Mouse (Mus musculus): ENCODE data around the gene Gstt1. TPM values are rescaled to one million over a fixed set of nuclear protein-coding genes. Genes with fewer than 3 reads are reported as not detected.
A peak's percentile ranks its signal among the peaks of the same experiment; 100 is the strongest.

Gene Gstt1
- polyA plus RNA-seq, 1 experiment from 2014 or later, result 36.4 TPM

GRCm38 (mm10) chr10:75832272-75832895, 34.0 kb upstream of the Gstt1 start:
- H3K4me2 ChIP-seq (replicated peaks; ENCODE audit: low read depth, low read length), result no peak overlapping the region
- H3K36me3 ChIP-seq (ENCODE audit: insufficient read depth, low read length), result no peaks in the 10 kb centered on the region
- H3K4me3 ChIP-seq (ENCODE audit: low read depth, low read length), result no peak overlapping the region
- no peak overlapping the region for H3K9ac ChIP-seq (replicated peaks; ENCODE audit: low read depth)
- H3K27ac ChIP-seq (ENCODE audit: low read length), result no peak overlapping the region
- TF ChIP-seq CTCF (IDR thresholded peaks at IDR 0.05) (peak; percentile 92), EP300 (IDR thresholded peaks at IDR 0.05) (no peak)
- H3K27me3 ChIP-seq (replicated peaks; ENCODE audit: insufficient read depth, low read length), result no peaks in the 10 kb centered on the region
- DNase-seq (ENCODE audit: low spot score), result peak; percentile 90
- no peaks in the 10 kb centered on the region for H3K9me3 ChIP-seq (ENCODE audit: low read length)
- WGBS, result 61% methylated on average over 13 of the region's 13 CpGs
- ATAC-seq, result no peak
- H3K4me1 ChIP-seq (ENCODE audit: insufficient read depth, low read depth, low read length), result 0 out of 2 replicates have a peak, but pooled peaks cover 5% of the 10 kb centered on the region

- WGBS, result 77% methylated on average over 2 of the region's 2 CpGs
- Histone ChIP-seq H3K4me1 (ENCODE audit: insufficient read depth, low read depth, low read length) (no peaks in the 10 kb centered on the region), H3K36me3 (ENCODE audit: insufficient read depth, low read length) (no peaks in the 10 kb centered on the region), H3K9ac (replicated peaks; ENCODE audit: low read depth) (no peak overlapping the region), H3K27me3 (replicated peaks; ENCODE audit: insufficient read depth, low read length) (no peaks in the 10 kb centered on the region), H3K4me3 (ENCODE audit: low read depth, low read length) (no peak overlapping the region), H3K9me3 (ENCODE audit: low read length) (no peaks in the 10 kb centered on the region), H3K4me2 (replicated peaks; ENCODE audit: low read depth, low read length) (no peak overlapping the region), H3K27ac (ENCODE audit: low read length) (no peak overlapping the region)
- no peak for DNase-seq (ENCODE audit: low spot score)
- no peak for TF ChIP-seq EP300 (IDR thresholded peaks at IDR 0.05)
- TF ChIP-seq CTCF (IDR thresholded peaks at IDR 0.05), result no peak
- ATAC-seq, result no peak
These were observed 31.9 kb upstream of the Gstt1 start for GRCm38 (mm10) chr10:75830275-75830670.

GRCm38 (mm10) chr10:75829529-75830274, 31.3 kb upstream of the Gstt1 start:
- Histone ChIP-seq H3K36me3 (ENCODE audit: insufficient read depth, low read length) (no peaks in the 10 kb centered on the region), H3K9ac (replicated peaks; ENCODE audit: low read depth) (no peak overlapping the region), H3K4me2 (replicated peaks; ENCODE audit: low read depth, low read length) (no peak overlapping the region), H3K27me3 (replicated peaks; ENCODE audit: insufficient read depth, low read length) (no peaks in the 10 kb centered on the region), H3K9me3 (ENCODE audit: low read length) (no peaks in the 10 kb centered on the region), H3K4me3 (ENCODE audit: low read depth, low read length) (no peak overlapping the region), H3K27ac (ENCODE audit: low read length) (no peak overlapping the region), H3K4me1 (ENCODE audit: insufficient read depth, low read depth, low read length) (no peaks in the 10 kb centered on the region)
- TF ChIP-seq EP300 (IDR thresholded peaks at IDR 0.05), result no peak
- TF ChIP-seq CTCF (IDR thresholded peaks at IDR 0.05), result no peak
- no peak for DNase-seq (ENCODE audit: low spot score)
- ATAC-seq, result no peak
- 66% methylated on average over 2 of the region's 2 CpGs for WGBS

GRCm38 (mm10) chr10:75828500-75828931, 30.1 kb upstream of the Gstt1 start:
- no peak for ATAC-seq
- no peaks in the 10 kb centered on the region for H3K9me3 ChIP-seq (ENCODE audit: low read length)
- no peak overlapping the region for H3K27ac ChIP-seq (ENCODE audit: low read length)
- H3K4me1 ChIP-seq (ENCODE audit: insufficient read depth, low read depth, low read length), result no peaks in the 10 kb centered on the region
- DNase-seq (ENCODE audit: low spot score), result peak; percentile 21
- no peak overlapping the region for H3K4me3 ChIP-seq (ENCODE audit: low read depth, low read length)
- H3K4me2 ChIP-seq (replicated peaks; ENCODE audit: low read depth, low read length), result no peak overlapping the region
- TF ChIP-seq CTCF (IDR thresholded peaks at IDR 0.05) (no peak), EP300 (IDR thresholded peaks at IDR 0.05) (no peak)
- H3K36me3 ChIP-seq (ENCODE audit: insufficient read depth, low read length), result no peaks in the 10 kb centered on the region
- H3K27me3 ChIP-seq (replicated peaks; ENCODE audit: insufficient read depth, low read length), result no peaks in the 10 kb centered on the region
- H3K9ac ChIP-seq (replicated peaks; ENCODE audit: low read depth), result no peak overlapping the region

GRCm38 (mm10) chr10:75827668-75828360, 29.4 kb upstream of the Gstt1 start:
- H3K36me3 ChIP-seq (ENCODE audit: insufficient read depth, low read length), result no peaks in the 10 kb centered on the region
- no peak overlapping the region for H3K9ac ChIP-seq (replicated peaks; ENCODE audit: low read depth)
- ATAC-seq (peak; percentile 37; the same call in 1 of the 2 replicates), DNase-seq (ENCODE audit: low spot score) (peak; percentile 61)
- TF ChIP-seq CTCF (IDR thresholded peaks at IDR 0.05), result no peak
- TF ChIP-seq EP300 (IDR thresholded peaks at IDR 0.05), result no peak
- WGBS, result 81% methylated on average over 4 of the region's 4 CpGs
- no peaks in the 10 kb centered on the region for H3K4me1 ChIP-seq (ENCODE audit: insufficient read depth, low read depth, low read length)
- no peak overlapping the region for H3K4me3 ChIP-seq (ENCODE audit: low read depth, low read length)
- H3K4me2 ChIP-seq (replicated peaks; ENCODE audit: low read depth, low read length), result no peak overlapping the region
- no peaks in the 10 kb centered on the region for H3K27me3 ChIP-seq (replicated peaks; ENCODE audit: insufficient read depth, low read length)
- H3K27ac ChIP-seq (ENCODE audit: low read length), result no peak overlapping the region
- H3K9me3 ChIP-seq (ENCODE audit: low read length), result no peaks in the 10 kb centered on the region

GRCm38 (mm10) chr10:75824530-75824929, 26.1 kb upstream of the Gstt1 start:
- Histone ChIP-seq H3K4me3 (ENCODE audit: low read depth, low read length) (no peak overlapping the region), H3K9me3 (ENCODE audit: low read length) (no peaks in the 10 kb centered on the region), H3K27ac (ENCODE audit: low read length) (no peak overlapping the region), H3K4me1 (ENCODE audit: insufficient read depth, low read depth, low read length) (no peaks in the 10 kb centered on the region), H3K36me3 (ENCODE audit: insufficient read depth, low read length) (no peaks in the 10 kb centered on the region), H3K4me2 (replicated peaks; ENCODE audit: low read depth, low read length) (no peak overlapping the region), H3K27me3 (replicated peaks; ENCODE audit: insufficient read depth, low read length) (no peaks in the 10 kb centered on the region), H3K9ac (replicated peaks; ENCODE audit: low read depth) (no peak overlapping the region)
- no peak for TF ChIP-seq EP300 (IDR thresholded peaks at IDR 0.05)
- no peak for TF ChIP-seq CTCF (IDR thresholded peaks at IDR 0.05)
- WGBS, result 81% methylated on average over 4 of the region's 4 CpGs
- ATAC-seq (no peak), DNase-seq (ENCODE audit: low spot score) (no peak)

Measured in lung, postnatal 0 days (tissue).